Mouse (Mus musculus): Measurements from ENCODE around the gene Abi3bp. TPM values are rescaled to one million over a fixed set of nuclear protein-coding genes. Genes with fewer than 3 reads are reported as not detected.

The Abi3bp gene
- polyA plus RNA-seq, 2 experiments = 0.10 to 0.15 TPM

GRCm38 (mm10) chr16:56645251-56645650 is 167.6 kb downstream of the Abi3bp start:
- Histone ChIP-seq H3K4me3 (ENCODE audit: insufficient read depth in 1 of 2, low read depth in 2 of 2, low read length in 2 of 2) (no peak overlapping the region), H3K9me3 (ENCODE audit: control insufficient read depth, low read length) (no peaks in the 10 kb centered on the region), H3K4me1 (replicated peaks; ENCODE audit: control insufficient read depth in 2 of 2, insufficient read depth in 2 of 2, low read length in 1 of 2) (no peaks in the 10 kb centered on the region), H3K27ac (no peak overlapping the region), H3K27me3 (ENCODE audit: control insufficient read depth, insufficient read depth, low read length) (no peaks in the 10 kb centered on the region), H3K9ac (replicated peaks) (no peak overlapping the region), H3K36me3 (replicated peaks; ENCODE audit: control insufficient read depth, insufficient read depth, low read depth) (no peaks in the 10 kb centered on the region), H3K4me2 (ENCODE audit: low read depth) (no peak overlapping the region)
- DNase-seq (ENCODE audit: low read depth in 3 of 3, low spot score in 3 of 3) (no peak), ATAC-seq (ENCODE audit: insufficient read depth) (no peak)
- 33% methylated on average over 2 of the region's 2 CpGs for WGBS (ENCODE audit: insufficient replicate concordance)
- TF ChIP-seq CTCF (IDR thresholded peaks at IDR 0.05; ENCODE audit: low read depth) (no peak), EP300 (IDR thresholded peaks at IDR 0.05; ENCODE audit: low read depth) (no peak)

GRCm38 (mm10) chr16:56646382-56647172 is 168.9 kb downstream of the Abi3bp start:
- no peak for TF ChIP-seq CTCF (IDR thresholded peaks at IDR 0.05; ENCODE audit: low read depth)
- 56% methylated on average over 7 of the region's 7 CpGs for WGBS (ENCODE audit: insufficient replicate concordance)
- H3K9me3 ChIP-seq (ENCODE audit: control insufficient read depth, low read length) = no peaks in the 10 kb centered on the region
- H3K9ac ChIP-seq (replicated peaks) = no peak overlapping the region
- DNase-seq (ENCODE audit: low read depth in 3 of 3, low spot score in 3 of 3) (no peak), ATAC-seq (ENCODE audit: insufficient read depth) (no peak)
- no peak overlapping the region for H3K27ac ChIP-seq
- no peaks in the 10 kb centered on the region for H3K27me3 ChIP-seq (ENCODE audit: control insufficient read depth, insufficient read depth, low read length)
- no peak overlapping the region for H3K4me2 ChIP-seq (ENCODE audit: low read depth)
- H3K4me3 ChIP-seq (ENCODE audit: insufficient read depth in 1 of 2, low read depth in 2 of 2, low read length in 2 of 2) = no peak overlapping the region
- no peaks in the 10 kb centered on the region for H3K36me3 ChIP-seq (replicated peaks; ENCODE audit: control insufficient read depth, insufficient read depth, low read depth)
- H3K4me1 ChIP-seq (replicated peaks; ENCODE audit: control insufficient read depth in 2 of 2, insufficient read depth in 2 of 2, low read length in 1 of 2) = no peaks in the 10 kb centered on the region

GRCm38 (mm10) chr16:56655193-56655910 is 177.7 kb downstream of the Abi3bp start:
- Histone ChIP-seq H3K36me3 (replicated peaks; ENCODE audit: control insufficient read depth, insufficient read depth, low read depth) (no peaks in the 10 kb centered on the region), H3K27ac (no peak overlapping the region), H3K27me3 (ENCODE audit: control insufficient read depth, insufficient read depth, low read length) (no peaks in the 10 kb centered on the region), H3K4me3 (ENCODE audit: insufficient read depth in 1 of 2, low read depth in 2 of 2, low read length in 2 of 2) (no peak overlapping the region), H3K4me1 (replicated peaks; ENCODE audit: control insufficient read depth in 2 of 2, insufficient read depth in 2 of 2, low read length in 1 of 2) (no peaks in the 10 kb centered on the region), H3K4me2 (ENCODE audit: low read depth) (no peak overlapping the region), H3K9ac (replicated peaks) (no peak overlapping the region), H3K9me3 (ENCODE audit: control insufficient read depth, low read length) (no peaks in the 10 kb centered on the region)
- no peak for DNase-seq (ENCODE audit: low read depth in 3 of 3, low spot score in 3 of 3)
- 72% methylated on average over 12 of the region's 12 CpGs for WGBS (ENCODE audit: insufficient replicate concordance)
- no peak for ATAC-seq (ENCODE audit: insufficient read depth)
- TF ChIP-seq CTCF (IDR thresholded peaks at IDR 0.05; ENCODE audit: low read depth) (no peak), EP300 (IDR thresholded peaks at IDR 0.05; ENCODE audit: low read depth) (no peak)

GRCm38 (mm10) chr16:56658866-56659265 is 181.2 kb downstream of the Abi3bp start:
- H3K4me3 ChIP-seq (ENCODE audit: insufficient read depth in 1 of 2, low read depth in 2 of 2, low read length in 2 of 2) = no peak overlapping the region
- TF ChIP-seq CTCF (IDR thresholded peaks at IDR 0.05; ENCODE audit: low read depth) (no peak), EP300 (IDR thresholded peaks at IDR 0.05; ENCODE audit: low read depth) (no peak)
- H3K4me2 ChIP-seq (ENCODE audit: low read depth) = no peak overlapping the region
- no peak for ATAC-seq (ENCODE audit: insufficient read depth)
- H3K36me3 ChIP-seq (replicated peaks; ENCODE audit: control insufficient read depth, insufficient read depth, low read depth) = no peaks in the 10 kb centered on the region
- no peaks in the 10 kb centered on the region for H3K9me3 ChIP-seq (ENCODE audit: control insufficient read depth, low read length)
- H3K9ac ChIP-seq (replicated peaks) = no peak overlapping the region
- no peak for DNase-seq (ENCODE audit: low read depth in 3 of 3, low spot score in 3 of 3)
- H3K27ac ChIP-seq = no peak overlapping the region
- no peaks in the 10 kb centered on the region for H3K27me3 ChIP-seq (ENCODE audit: control insufficient read depth, insufficient read depth, low read length)
- no peaks in the 10 kb centered on the region for H3K4me1 ChIP-seq (replicated peaks; ENCODE audit: control insufficient read depth in 2 of 2, insufficient read depth in 2 of 2, low read length in 1 of 2)

- H3K4me1 ChIP-seq (replicated peaks; ENCODE audit: control insufficient read depth in 2 of 2, insufficient read depth in 2 of 2, low read length in 1 of 2) = no peaks in the 10 kb centered on the region
- DNase-seq (ENCODE audit: low read depth in 3 of 3, low spot score in 3 of 3) (no peak), ATAC-seq (ENCODE audit: insufficient read depth) (no peak)
- no peak overlapping the region for H3K4me2 ChIP-seq (ENCODE audit: low read depth)
- no peak overlapping the region for H3K4me3 ChIP-seq (ENCODE audit: insufficient read depth in 1 of 2, low read depth in 2 of 2, low read length in 2 of 2)
- WGBS (ENCODE audit: insufficient replicate concordance) = 54% methylated on average over 5 of the region's 5 CpGs
- H3K9me3 ChIP-seq (ENCODE audit: control insufficient read depth, low read length) = no peaks in the 10 kb centered on the region
- no peak for TF ChIP-seq CTCF (IDR thresholded peaks at IDR 0.05; ENCODE audit: low read depth)
- TF ChIP-seq EP300 (IDR thresholded peaks at IDR 0.05; ENCODE audit: low read depth) = no peak
- no peaks in the 10 kb centered on the region for H3K27me3 ChIP-seq (ENCODE audit: control insufficient read depth, insufficient read depth, low read length)
- H3K27ac ChIP-seq = no peak overlapping the region
- H3K36me3 ChIP-seq (replicated peaks; ENCODE audit: control insufficient read depth, insufficient read depth, low read depth) = no peaks in the 10 kb centered on the region
- H3K9ac ChIP-seq (replicated peaks) = no peak overlapping the region
Measured at GRCm38 (mm10) chr16:56669520-56669919, 191.8 kb downstream of the Abi3bp start.

Data from liver, embryonic 14.5 days (tissue).